In genomic region chr6:67241263-67241662, GRCm38 (mm10) we compare ENCODE assay signal across 19 mouse cellular contexts.
"Had no signal": no experiment of that assay in that cellular context is flagged by ENCODE, and none has a peak within 500 bp of the region (broad histone marks: within the 10 kb centered on the region; RNA-seq: fewer than 3 reads in every experiment).

No protein-coding gene starts in this region.

- DNase-seq: liver, postnatal 0 days; lung, adult 2 months; lung, postnatal 14 days; lung, postnatal 36 days; retina, postnatal 1 day; right cerebral cortex, adult 18-20 months; right cerebral cortex, postnatal 25 days; right cerebral cortex, postnatal 4 days; spleen, adult 18-20 months; thymus, adult 18-20 months; thymus, postnatal 14 days; thymus, postnatal 4 days had no signal

- H3K9me3 ChIP-seq: liver, embryonic 15.5 days; lung, embryonic 15.5 days; midbrain, embryonic 13.5 days; midbrain, embryonic 15.5 days; neural tube, embryonic 12.5 days had no signal

- H3K4me1 ChIP-seq: liver, embryonic 15.5 days; lung, embryonic 15.5 days; midbrain, embryonic 13.5 days; midbrain, embryonic 15.5 days; neural tube, embryonic 12.5 days had no signal

- H3K4me3 ChIP-seq: liver, embryonic 15.5 days; lung, embryonic 15.5 days; megakaryocyte, embryonic 14.5 days; midbrain, embryonic 13.5 days; midbrain, embryonic 15.5 days; neural tube, embryonic 12.5 days had no signal

- H3K9ac ChIP-seq: liver, embryonic 15.5 days; liver, postnatal 0 days; lung, embryonic 15.5 days; midbrain, embryonic 13.5 days; midbrain, embryonic 15.5 days; neural tube, embryonic 12.5 days had no signal

- H3K27me3 ChIP-seq: liver, embryonic 15.5 days; lung, embryonic 15.5 days; megakaryocyte, embryonic 14.5 days; midbrain, embryonic 13.5 days; midbrain, embryonic 15.5 days; neural tube, embryonic 12.5 days had no signal

- H3K36me3 ChIP-seq: liver, embryonic 15.5 days; lung, embryonic 15.5 days; midbrain, embryonic 13.5 days; midbrain, embryonic 15.5 days; neural tube, embryonic 12.5 days had no signal

- H3K27ac ChIP-seq: liver, embryonic 15.5 days; lung, embryonic 15.5 days; macrophage; midbrain, embryonic 13.5 days; midbrain, embryonic 15.5 days; neural tube, embryonic 12.5 days had no signal
